Mouse (Mus musculus) spleen, postnatal 4 days (tissue): Measurements from ENCODE around the gene Fam173b.

ENCODE experiments used
- DNase-seq, 2 experiments: peaks; one replicate each; pipeline ENCODE4 v3.0.0; 2022; ENCODE audit warnings: low spot score in 2 of 2

Fam173b gene

GRCm38 (mm10) chr15:31586519-31586918 is 15.1 kb upstream of the Fam173b start:
- peak; percentile 84 to 96 for DNase-seq

DNA sequence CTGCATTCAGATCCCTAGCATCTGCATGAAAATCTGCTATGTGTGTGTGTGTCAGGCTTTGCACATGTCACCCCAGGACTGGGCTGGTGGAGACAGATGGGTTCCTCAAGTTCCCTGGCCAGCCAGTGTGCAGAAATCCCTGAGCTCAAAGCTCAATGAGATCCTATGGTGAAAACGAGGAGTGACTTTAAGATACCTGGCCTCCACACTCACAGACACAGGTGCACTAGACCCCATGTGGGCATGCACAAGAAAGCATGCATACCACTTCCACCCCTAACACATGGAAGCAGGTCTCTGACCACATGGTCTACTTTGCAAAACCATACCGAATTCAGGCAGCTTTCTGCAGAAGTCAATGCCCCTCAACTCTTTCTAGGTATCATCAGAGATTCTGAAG is 13.9 kb upstream of the Fam173b start:
- DNase-seq = no peak

DNA sequence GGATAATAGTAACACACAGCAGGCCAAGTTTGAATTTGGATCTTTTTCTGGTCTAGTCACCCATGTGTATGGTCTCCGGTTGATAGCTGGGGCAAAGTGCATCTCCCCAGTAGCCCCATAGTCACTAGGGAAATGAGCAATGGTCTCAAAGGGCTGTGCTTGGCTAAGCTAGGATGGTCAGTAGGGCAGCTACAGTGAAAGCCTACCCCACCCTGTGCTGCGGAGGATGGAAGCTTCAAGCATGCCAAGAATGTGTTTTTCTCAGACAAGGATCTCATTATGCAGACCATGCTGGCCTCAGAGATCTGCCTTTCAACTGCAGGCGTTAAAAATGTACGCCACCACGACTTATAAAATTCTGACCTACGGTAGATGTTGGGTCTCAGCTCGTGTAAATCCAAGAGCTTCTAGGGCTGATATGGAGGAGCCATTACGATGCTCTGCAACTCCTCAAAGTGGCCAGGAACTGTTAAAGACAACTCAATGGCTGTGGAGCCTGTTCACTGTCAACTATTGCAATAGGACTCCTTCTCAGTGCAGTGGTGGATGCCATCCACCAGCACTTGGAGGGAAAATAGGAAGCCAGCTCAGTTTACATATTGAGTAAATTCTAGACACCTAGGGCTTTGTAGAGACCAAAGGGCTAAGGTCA is 12.5 kb upstream of the Fam173b start:
- no peak for DNase-seq

- no peak for DNase-seq
Observed at GRCm38 (mm10) chr15:31590176-31590575, 11.5 kb upstream of the Fam173b start.

- no peak for DNase-seq
Observed at GRCm38 (mm10) chr15:31592531-31592930, 9.1 kb upstream of the Fam173b start.

DNA sequence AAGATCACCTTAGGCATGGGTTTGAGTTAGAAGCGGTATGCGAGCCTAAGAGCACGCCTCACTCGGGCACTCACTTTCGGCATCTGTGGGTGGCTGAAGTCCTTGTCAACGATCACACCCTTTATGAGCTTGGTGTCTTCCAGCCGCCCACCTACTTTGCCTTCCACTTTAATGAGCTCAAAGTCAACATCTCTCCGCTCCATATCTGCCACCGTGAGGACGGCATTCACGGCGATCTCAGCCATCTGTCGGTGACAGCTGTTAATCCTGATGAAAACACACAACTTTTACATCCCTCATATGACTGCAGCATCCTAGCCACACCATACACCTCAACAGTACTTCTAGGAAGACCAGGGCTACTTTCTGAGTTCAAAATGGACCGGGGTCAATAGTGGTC is 7.4 kb upstream of the Fam173b start:
- DNase-seq = no peak

GRCm38 (mm10) chr15:31595651-31596050 is 6.0 kb upstream of the Fam173b start:
- no peak for DNase-seq

DNA sequence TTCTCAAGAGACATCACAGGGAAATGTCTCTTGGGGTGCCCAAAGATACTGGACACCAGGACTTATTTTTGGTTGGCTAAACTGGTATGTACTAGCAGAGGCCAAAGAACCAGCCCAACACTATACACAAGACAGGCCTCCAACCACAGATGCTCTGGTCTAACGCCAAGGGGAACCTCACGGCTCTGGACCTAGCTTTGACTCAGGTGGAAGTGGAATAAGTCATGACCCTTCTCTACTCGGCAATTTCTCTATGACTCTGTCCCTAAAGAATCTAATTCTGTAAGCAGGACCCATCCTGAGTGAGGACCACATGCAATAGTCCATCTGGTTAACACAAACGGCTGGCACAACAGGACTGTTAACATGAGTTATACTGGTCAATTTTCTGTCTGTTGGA is 1.8 kb upstream of the Fam173b start:
- DNase-seq = no peak

GRCm38 (mm10) chr15:31601279-31601645 is 390 bp upstream of the Fam173b start:
- no peak for DNase-seq

- peak; percentile 53 to 73 for DNase-seq
Observed at GRCm38 (mm10) chr15:31602426-31602825, 774 bp downstream of the Fam173b start.

DNA sequence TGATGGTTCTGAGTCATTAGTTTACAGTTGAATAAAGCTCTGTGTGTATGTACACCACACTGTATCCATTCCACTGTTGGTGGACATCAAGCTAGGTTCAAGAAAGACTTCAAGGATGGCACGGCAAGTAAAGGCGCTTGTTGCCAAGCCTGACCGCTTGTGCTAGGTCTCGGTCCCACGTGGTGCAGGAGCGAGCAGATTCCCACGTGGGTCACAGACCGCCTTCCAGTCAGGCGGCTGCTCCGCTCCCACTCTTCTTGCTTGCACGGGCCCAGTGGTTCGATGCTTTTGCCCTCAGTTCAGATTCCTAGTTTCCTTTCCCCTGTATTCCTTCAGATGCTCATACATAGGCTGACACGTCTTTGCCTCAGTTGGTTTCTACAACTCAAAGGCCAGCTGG is 1.5 kb downstream of the Fam173b start:
- DNase-seq = no peak

DNA sequence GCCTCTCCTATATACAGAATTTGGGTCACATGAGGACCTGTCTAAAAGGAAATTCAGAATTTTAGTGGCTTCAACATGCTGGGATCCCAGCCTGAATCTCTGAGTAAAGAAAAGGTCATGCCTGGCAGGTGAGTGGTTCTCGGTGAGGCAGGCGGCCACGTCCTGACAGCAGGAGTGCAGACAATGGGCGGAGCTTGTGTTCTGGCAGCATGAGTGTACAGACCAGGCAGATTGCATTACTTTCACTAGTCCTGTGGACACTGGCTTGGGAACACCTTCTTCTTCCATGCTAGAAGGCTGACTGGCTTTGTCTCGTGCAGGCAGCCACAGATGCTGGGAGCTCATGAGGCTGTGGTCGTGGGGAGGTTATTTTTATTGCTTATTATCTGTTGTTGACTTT is 5.2 kb downstream of the Fam173b start:
- DNase-seq = no peak

DNA sequence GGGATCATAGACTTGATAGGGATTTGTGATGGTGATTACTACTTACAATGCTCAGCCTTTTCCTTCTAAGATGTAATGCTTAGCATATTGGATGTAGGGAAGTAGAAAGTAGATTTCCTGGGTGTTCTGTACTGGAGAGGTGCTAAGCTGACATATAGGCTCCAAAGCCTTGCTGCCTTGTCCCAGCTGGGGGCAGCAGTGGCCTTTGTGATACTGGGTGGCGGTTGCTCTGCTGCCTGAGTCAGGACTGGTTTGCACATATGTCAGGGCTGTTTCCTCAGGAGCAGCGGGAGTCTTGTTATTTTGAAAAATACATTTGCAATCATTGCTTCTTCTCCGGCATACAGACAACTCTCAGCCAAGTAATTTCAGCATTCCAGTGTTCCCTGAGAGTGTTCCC is 9.4 kb downstream of the Fam173b start:
- DNase-seq = no peak

- no peak for DNase-seq
Observed at GRCm38 (mm10) chr15:31611976-31612375, 10.3 kb downstream of the Fam173b start.

GRCm38 (mm10) chr15:31613826-31614453 is 12.3 kb downstream of the Fam173b start:
- DNase-seq = no peak

DNA sequence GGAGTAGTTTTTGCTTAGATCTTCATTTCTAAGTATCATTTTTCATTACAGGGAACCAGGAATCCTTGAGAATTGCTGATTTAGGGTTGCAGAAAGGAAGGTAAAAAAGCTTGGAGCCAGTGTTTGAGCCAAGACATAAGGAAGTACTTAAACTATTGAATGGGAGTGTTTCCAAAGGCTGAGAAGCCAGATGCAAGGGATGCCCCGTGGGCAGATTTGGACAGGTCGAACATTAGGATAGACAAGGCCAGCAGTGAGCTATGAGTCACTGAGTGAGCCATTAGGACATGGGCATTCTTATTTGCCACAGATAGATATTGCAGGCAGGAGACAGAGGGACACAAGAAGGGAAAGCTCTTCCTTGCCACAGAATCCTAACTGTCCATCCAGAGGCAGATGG is 13.0 kb downstream of the Fam173b start:
- DNase-seq = no peak

GRCm38 (mm10) chr15:31617261-31617660 is 15.6 kb downstream of the Fam173b start:
- DNase-seq = no peak

DNA sequence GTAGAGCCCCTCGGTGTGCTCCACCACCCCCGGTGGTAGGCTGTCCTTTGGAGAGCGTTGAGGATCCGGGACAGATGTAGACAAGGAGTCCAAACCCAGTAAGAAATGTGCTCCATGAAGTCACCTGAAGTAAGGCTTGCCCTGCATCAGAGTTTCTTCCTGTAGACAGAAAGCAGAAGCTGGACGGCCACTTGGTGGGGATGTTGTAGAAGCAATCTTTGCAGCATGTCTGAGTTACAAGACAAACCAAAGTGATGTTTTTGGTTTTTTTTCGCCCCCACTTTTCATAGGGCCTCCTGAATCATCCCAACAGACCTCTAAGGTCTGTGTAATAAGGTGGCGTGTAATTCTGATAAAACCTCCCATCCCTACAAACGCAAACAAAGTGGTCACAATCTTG is 17.9 kb downstream of the Fam173b start:
- DNase-seq = no peak

DNA sequence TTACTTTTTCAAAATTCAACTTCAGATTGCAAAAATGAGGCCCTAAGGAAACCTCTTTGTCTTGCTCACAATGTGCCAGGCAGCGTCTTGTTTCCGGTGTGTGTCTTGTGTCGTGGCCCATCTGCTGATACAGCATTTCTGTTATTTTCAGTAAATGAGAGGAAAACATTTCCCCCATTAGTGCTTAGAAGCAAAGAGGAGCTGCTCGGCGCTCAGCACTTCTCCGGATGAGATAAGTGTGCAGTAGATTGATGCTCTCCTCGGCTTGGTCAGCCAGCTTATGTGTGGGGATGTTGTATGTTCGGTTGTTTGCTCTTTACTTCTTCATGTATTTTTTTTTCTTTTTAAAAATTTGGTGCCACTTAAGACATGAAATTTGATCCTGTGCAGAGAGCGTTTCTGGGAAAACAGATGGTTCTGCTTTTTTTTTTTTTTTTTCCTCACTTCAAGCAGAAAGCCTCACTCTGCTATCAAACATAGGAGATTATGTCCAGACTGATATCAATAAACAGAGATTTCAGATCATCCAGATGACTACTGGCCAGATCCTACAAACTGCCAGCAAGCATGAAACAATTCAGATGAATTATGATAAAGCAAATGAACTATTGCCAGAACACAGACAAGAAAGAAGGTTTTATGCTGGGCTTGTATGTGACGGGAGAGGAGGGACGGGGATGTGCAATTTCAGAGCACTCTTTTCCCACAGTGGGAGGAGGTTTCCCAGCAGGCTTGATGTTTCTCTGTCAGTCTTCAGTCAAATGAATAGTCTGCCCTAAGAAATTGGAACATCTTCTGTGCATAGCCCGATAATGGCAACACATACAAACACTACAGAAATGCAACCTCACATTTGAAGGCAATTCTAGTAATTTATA is 25.9 kb downstream of the Fam173b start:
- no peak for DNase-seq

DNA sequence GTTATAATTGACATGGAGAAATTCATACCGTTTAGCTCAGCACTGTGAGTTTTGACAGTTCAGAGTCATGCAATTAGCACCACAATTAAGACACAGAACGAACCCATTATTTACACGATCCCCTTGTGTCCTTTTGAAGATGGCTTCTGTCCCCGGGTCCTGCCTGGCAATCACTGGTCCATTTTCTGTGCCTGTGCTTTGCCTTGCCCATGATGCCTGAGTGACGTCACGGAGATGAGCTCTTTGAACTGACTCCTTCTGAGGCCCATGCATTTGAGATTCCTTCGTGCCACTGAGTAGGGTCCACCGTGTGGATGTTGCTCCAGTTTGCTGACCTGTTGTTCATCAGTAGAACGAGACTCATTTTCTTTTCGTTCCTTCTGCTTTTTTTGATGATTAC is 26.5 kb downstream of the Fam173b start:
- DNase-seq = no peak

GRCm38 (mm10) chr15:31629556-31629955 is 27.9 kb downstream of the Fam173b start:
- no peak for DNase-seq

- DNase-seq = no peak
Observed at GRCm38 (mm10) chr15:31631396-31631858, 29.8 kb downstream of the Fam173b start.

DNA sequence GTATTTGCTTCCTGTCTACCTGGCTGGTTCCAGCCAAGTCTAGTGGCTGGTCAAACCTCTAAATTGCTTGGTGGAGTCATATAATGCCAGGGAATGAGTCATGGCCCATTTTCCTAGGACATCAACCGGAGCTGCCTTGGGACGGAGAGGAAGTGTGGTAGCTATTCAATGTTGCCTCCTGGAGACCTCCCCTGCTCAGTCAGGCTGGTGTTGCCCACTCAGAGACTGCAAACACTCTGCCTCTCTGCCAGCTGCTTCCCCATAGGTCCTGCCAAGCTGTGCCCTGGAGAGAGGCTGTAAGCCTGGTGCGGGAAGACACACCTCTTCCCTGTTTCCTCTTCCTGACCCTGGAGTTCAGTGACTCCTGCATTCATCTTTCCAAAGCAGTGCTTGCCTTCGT is 30.8 kb downstream of the Fam173b start:
- no peak for DNase-seq
